Mouse (Mus musculus): ENCODE data around the gene A430033K04Rik. TPM values are rescaled to one million over a fixed set of nuclear protein-coding genes. Genes with fewer than 3 reads are reported as not detected.

The A430033K04Rik gene
- 10 to 100 TPM in 1 of 2 experiments, 1 to 10 TPM in 1; 6.6 to 11.8 TPM for polyA plus RNA-seq (2017; shearing (Covaris generic))

DNA sequence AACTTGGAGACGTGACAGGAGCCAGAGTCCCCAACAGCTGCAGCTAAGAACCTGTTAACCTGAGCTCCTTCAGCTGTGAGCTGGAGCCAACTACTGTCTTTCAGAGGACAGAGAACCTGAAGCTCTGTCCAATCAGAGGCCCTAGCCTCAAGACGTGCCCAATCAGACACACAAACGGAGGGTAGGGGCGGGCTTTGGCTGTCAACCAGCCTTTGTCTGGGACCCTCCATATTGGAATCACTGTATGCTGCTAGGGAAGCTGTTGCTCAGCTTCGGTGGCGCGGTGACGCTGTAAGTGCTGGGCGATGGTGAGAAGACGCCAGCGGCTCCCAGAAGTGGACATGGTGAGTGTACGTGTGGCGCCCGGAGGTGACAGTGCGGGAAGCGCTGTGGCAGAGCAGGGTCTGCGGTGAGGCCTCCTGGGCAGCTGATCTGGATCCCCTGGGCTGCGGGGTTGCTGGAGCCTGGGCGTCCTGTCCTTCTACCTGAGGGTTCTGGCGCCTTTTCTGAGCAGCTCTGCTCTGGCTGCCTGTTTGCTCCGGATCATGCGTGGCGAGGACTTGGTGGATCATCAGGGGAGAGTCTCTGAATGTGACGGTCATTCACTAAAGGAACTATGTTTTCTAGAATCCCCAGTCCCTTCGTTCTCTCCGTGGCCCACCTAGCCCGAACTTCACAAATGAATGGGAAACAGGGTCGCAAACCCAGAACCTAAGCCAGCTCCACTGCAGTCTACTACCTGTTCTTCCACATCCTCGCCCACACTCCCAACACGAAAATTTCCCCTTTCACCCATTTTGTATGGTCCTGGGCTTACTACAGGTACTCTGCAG, at the start of gene A430033K04Rik:
TSS of gene A430033K04Rik (plus strand) at position 215 of the 833 bp plus-strand sequence.
- ATAC-seq = peak; percentile 87

DNA sequence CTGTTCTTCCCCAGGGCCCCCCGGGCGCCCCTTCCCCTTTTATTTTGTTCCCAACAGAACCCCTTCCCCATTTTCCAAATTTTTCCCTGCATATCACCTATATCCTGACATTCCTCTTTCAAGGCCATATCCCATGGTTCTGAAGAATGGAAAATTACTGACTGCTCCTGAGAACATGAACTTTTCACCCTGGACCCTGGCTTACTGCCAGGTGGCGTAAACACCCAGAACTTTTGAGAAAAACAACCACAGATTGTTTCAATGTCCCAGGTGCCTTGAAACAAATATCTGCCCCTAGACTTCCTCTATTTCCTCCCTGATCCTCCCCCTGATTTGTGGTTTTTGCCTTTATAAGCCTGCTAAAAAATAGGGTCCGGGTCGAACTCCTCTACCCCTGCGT, 35.3 kb upstream of the A430033K04Rik start:
- ATAC-seq = no peak

DNA sequence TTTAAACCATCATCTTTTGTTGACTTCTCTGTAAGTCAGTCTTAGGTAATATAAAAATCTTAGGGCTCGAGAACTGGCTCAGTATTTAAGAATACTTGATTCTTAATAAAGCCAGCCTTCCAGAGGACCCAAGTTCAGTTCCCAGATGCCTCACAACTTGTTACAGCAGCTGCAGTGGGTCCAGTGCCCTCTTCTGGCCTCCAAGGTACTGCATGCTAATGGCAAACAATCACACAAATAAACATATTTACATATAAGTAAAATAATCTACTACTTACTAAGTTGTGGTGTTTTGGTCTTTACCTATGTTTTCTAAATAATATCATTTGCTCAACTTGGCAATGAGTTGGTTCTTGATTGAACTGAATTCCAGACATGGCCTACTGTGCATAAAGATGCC, 4.3 kb upstream of the A430033K04Rik start:
- ATAC-seq = no peak

DNA sequence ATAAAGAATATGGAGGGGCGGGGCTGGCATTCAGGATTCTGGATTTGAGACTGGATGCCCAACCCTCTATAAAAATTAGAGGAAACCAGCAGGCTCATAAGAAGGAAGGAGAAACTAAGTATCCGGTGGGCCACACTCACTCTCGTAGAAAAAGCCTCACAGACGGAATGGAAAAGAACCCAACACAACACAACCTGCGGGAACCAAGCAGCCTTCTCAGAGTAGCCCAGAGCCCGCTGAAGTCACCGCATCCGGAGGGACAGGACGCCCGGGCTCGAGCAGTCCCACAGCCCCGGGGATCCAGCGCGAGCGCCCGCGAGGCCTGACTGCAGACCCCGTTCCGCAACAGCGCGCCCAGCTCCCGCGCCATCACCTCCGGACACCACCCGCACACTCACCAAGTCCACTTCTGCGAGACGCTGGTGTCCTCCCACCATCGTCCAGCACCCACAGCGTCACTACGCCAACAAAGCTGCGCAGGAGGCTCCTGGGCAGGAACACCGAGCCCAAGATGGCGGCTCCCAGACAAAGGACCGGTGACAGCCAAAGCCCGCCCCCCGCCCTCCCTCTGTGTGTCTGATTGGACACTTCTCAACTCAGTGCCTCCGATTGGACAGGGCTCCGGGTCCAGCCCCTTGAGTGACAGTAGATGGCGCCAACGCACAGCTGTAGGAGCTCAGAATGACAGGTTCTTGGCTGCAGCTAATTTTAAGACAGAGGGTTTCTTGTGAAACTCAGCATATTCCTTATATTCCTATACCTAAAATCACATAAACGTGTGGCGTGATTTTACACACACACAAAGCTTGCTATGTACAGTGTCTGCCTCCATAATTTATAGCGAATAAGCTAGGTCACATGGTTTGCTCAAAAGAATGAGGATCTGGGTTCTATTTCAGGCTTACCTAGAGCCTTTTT, 3.2 kb upstream of the A430033K04Rik start, which contains the start of gene Zfp68:
TSS of gene Zfp68 (minus strand) at position 551 of the 918 bp plus-strand sequence.
- peak; percentile 84 for ATAC-seq

DNA sequence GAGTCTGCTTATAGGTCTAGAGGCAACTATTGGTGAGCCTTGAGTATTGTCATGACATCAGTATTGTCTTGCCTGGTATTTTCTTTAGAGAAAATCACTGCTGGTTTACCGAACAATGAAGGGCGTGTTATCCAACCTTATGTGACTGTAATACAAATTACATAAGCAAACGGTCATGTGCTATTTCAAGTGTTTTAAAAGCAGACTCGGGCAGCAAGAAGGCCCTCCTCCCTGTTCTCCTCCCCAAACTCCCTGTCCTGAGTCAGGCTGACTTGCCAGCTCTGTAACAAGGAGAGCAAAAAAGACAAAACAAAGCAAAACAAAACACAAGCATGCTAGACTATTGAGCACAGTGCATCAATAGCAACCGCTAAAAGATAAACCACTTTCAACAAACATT, 1.8 kb upstream of the A430033K04Rik start:
- no peak for ATAC-seq

DNA sequence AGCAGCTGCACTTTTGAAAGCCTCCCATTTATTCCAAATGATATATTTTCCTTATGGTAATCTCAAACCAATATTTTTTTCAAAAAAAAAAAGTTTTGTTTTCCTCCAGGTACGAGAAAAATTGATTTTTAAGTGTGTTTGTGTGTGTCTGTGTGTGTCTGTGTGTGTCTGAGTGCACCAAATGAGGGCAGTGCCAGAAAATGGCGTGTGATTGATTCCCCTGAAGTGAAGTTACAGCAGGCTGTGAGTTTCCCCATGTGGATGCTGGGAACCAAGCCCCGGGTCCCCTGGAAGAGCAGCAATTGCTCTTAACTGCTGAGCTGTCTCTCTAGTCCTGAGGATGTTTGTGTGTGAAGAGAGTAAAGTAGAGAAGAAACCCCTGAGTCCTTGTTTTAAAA, 818 bp downstream of the A430033K04Rik start:
- ATAC-seq = no peak

DNA sequence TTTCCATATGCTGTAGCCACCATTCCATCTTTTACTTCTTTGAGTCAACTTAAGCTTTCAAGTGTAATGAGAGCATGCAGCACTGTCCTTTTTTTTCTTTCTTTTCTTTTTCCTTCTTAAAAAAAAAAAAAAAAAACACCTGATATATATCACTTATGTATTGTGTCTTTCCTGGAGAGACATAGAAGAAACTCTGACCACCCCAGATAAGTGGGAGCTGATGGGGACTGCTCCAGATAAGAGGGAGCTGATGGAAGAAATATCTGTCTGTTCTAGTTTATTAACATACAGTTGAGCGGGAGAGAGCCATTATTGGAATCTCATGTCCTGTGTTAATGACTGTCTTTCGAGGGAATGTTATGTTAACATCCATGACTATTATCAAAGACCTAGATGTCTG, 13.8 kb downstream of the A430033K04Rik start:
- ATAC-seq = no peak

DNA sequence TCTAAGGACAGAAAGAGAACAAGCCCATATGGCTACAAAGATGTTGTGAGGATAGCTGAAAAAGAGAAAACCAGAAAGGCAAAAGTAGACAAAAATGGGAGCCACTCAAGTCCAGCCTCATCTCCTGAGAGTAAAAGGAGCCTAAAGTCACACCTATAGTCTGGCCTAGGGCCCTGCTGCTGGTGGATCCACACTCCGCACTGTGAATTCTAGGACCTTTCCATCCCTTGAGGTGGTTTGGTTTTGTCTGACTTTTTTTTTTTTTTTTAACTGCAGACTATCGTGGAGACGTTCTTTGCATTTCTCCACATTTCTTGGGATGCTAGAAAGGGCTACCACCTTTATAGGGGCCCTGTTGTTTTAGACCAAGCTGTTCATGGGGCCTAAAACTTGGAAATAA, 18.4 kb downstream of the A430033K04Rik start:
- no peak for ATAC-seq

DNA sequence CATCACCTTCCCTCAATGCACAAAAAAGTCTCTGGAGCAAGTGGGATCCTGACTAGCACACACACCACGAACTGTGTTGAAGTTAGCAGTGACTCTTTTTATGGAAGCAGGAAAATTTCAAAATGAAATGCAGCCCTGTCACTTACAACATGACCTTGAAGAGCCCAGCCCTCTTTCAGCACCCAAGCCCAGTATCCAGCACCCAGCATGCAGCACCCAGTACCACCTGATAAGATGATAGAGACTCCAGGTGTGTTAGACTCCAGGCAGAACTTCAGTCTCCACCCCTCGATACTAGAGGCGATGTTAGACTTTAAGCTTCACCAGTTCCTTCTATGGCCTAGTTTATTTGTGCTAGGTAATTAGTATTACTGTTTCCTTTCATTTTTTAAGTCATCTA, 19.1 kb downstream of the A430033K04Rik start:
- no peak for ATAC-seq

DNA sequence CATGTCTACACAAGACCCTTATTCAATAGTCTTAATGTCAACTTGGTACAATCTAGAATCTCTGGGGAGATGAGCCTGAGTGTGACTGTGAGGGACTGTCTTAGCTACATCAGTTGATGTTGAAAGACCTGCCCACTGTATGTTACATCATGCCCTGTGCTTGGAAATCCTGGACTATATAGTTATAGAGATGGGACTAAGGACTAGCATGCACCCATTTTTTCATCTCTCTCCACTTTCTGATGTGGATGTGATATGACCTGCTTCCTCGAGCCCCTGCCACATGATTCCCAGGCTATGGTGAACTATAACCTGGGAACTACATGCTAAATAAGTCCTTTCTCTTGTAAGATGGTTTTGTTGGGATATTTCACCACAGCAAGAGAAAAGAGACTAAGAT, 30.3 kb downstream of the A430033K04Rik start:
- no peak for ATAC-seq

DNA sequence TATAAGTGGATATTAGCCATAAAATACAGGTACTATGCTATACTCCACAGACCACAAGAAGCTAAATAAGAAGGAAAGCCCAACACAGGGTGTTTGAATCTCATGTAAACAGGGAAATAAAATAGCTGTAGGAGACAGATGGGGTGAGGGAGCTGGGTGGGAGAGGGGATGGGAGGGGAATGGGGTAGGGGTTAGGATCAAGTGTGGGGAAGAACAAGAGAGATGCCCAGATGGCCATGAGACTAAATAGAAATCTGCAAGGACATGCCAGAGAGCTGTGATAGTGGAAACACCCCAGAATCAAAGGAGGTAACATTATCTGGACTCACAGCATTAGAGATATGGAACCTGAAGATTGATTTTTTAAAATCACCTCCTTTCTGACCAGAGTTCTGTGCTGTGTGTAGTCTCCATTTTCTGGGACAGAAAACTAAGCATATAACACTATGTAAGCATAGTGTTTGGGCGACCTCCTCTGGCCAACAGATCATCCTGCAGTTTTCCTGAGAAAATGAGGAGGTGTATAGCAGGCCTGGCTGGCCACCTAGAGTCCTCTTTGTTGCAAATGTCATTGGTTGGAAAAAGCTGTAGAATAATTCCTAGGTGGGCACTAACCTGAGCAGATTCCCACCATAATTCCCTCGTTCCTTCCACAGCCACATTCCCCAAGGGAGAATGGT, 34.0 kb downstream of the A430033K04Rik start:
- ATAC-seq = peak; percentile 48

DNA sequence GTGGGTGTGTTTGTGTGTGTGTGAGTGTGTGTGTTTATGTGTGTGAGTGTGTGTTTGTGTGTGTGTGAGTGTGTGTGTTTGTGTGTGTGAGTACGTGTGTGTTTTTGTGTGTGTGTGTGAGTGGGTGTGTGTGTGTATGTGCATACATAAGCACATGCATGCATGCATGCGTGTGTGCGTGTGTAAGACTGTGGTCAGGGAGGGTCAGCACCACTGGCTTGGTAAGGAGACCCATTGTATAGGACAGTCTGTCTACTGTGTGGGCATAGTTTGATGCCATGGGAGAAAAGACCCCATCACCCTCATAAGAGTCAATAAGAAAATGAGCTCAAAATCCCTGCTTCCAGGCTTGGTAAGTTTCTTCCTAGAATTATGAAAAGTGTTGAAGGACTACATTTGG, 34.7 kb downstream of the A430033K04Rik start:
- no peak for ATAC-seq

DNA sequence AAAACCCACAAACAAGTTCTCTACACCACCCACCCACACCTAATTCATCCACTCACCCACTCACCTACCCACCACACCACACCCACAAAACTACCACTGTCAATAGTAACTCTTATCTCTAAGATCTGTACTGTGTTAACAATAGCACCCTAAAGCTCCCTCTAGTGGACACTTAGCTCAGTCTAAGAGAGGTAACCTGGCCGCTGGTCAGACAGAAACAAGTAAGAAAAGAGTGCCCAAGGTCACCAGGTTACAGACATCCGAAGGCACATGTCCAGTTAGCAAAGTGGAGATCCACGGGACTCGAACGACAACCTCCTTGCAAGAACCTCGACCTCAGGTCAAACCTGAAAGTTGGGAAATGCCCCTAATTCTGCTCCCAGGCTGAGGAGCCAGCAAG, 35.2 kb downstream of the A430033K04Rik start:
- peak; percentile 86 for ATAC-seq

DNA sequence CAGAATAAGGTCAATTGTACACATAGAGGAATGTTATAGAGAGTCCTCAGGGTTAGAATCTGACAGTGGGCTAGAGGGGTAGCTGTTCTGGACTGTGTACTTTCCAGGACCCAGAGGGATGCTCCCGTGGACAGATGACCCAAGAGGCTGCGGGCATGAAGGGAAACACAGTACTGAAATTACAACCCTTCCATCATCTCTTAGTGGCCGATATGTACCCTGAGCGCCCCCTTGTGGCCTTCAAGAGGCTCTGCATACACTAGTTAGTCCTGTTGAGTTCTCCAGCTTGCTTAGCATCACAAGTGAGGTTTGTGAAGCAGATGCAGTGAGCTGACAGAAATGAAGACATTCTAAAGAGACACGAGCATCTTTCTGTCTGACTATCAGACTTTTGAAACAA, 36.3 kb downstream of the A430033K04Rik start:
- peak; percentile 72 for ATAC-seq

DNA sequence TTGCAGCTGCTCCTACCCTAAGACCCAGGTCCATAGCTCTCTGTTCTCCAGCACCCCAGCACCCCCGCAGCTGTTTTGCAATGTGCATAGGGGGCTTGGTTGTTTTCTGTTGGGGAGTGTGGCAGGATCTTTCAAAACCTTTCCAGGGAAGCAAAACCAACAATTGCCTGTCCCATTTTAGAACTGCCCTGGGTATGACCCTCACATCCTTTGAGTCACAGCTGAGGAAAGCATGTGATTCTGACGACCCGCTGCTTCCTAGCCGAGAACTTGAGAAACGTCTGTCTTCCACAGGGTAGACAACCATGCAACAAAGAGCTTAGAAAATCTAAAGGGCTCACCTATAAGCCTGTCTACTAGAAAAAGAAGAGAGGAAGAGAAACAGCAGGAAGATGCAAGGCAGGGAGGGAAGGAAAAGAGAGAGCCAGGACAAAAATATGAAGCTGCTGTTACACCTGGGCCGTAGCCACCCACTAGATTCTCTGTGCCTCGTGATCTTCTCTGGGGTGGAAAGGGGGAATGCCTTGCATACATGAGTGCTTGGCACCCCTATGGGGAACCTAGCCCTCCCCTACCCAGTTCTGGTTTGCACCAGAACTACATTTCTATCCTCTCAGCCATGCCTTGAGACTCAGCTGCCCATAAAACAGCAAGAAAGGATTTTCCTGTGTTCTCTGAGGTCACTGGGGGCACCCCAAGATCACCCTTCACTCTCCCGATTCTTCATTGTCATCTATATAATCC, 60.5 kb downstream of the A430033K04Rik start:
- ATAC-seq = no peak

DNA sequence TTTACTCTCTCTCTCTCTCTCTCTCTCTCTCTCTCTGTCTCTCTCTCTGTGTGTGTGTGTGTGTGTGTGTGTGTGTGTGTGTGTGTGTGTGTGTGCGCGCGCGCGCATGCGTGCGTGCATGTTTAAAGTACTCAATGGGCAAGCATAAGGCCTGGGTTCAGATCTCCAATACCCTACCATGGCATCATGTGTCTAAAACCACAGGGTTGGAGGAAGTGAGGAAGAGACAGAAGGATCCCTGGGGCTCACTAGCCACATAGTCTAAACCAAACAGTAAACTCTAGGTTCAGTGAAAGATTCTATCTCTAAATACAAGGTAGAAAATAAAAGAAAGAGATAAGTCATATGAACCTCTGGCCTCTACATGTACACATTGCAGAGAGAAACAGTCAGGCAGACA, 61.2 kb downstream of the A430033K04Rik start:
- ATAC-seq = no peak

DNA sequence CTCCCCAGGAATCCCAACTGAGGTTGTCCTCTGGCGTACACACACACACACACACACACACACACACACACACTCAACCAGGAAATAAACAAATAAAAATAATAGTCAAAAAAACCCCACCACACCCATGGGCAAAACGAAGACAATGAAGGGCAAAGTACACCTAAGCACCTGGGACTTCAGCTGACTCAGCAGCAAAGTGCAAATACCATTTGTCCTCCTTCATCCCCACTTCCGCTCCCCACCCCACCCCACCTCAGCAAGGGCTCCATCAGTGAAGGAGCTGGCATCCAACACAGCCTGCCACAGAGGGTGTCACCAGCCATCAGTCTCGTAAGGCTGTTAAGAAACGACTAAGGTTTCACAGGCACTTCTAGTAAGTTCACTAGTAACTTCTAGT, 64.8 kb downstream of the A430033K04Rik start:
- ATAC-seq = no peak

DNA sequence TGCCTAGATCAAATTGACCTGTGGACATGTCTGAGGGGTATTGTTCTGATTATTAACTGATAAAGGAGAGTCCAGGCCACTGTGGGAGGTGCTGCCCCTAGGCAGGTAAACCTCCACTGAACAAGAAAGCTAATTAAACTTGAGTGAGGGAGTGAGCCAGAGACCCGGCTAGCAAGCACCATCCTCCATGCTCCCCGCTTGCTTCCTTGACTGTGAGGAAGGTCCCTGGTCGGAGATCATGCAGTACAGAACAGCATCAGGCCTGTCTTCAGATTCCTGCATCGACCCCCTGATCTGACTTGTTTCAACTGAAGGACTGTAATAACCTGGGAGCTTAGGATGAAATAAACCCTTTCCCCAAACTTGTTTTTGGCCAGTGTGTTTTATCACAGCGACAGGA, 66.6 kb downstream of the A430033K04Rik start:
- ATAC-seq = no peak

DNA sequence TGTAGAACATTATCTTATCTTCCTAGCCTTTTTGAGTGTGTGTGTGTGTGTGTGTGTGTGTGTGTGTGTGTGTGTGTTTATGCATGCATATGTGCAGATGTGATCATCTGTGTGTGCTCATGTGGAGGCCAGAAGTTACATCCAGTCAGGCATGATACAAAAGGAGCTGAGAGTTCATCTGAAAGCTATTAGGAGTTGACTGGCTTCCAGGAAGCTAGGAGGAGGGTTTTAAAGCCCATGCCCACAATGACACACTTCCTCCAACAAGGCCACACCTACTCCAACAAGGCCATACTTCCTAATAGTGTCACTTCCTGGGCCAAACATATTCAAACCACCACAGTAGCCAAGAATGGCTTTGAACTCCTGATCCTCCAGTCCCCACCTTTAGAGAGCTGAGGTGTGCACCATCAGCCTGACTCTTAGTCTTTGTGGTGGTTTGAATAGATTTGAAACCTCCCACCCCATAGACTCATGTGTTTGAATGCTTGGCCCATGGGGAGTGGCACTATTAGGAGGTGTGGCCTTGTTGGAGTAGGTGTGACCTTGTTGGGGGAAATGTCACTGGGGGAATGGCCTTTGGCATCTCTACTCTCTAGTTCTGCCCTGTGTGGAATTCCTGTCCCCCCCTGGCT, 70.4 kb downstream of the A430033K04Rik start:
- no peak for ATAC-seq

DNA sequence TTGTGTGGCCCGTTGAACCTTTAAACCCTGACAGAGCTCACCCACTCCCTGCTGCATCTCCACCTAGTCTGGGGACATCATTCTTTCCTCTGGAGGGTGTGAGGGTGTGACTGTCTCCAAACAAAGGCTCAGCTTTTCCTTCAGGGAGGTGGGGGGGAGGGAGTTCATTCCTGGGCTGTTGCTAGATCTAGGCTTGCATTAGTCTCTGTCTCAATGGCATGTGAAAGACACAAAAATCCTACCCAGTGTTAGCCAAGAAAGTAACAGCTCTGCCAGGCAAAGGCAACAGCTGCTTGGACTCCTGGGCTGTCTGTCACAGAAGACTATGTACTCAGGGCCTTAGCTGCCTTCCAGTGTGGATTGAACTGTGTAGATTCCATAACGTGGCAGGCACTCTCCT, 71.4 kb downstream of the A430033K04Rik start:
- no peak for ATAC-seq

DNA sequence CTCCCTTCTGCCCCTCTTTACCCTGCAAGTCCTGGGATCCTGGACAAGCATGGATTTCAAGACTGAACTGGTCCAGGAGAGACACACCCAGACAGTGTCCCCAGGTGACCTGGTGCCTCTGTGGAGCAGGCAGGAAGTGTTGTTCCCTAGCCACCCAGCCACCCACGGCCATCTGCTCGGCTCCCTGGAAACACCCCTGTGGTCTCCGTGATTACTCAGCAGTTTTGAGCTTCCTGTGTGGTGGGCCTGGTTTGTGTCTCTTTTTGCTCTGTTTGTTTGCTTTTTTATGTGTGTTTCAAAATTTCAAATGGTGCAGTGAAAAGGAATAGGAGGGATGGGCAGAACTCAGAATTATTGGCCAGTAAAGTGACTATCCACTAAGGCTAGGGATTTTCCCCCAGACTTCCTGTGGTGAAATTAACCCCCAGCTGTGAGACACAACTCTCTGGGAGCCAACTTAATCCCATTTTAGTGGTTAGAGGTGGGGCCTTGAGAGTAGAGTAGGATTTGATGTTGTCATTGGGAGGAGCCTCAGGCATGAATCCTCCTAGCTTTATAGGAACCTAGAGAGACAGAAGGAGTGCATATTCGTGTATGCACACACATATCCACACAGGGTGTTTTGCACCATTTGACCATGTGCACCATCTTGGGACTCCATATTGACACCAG, 72.0 kb downstream of the A430033K04Rik start:
- ATAC-seq = no peak
